Mouse (Mus musculus) MEL (cell line): Measurements from ENCODE around the gene Gm12169.

Experiments used
- CHD2 ChIP-seq: IDR thresholded peaks from 2 replicates; pipeline ENCODE4 v1.6.1; 2011; ENCODE audit warnings: low read length, improper control_type of control experiment
- EP300 ChIP-seq, 2 experiments: IDR thresholded peaks; 2 replicates each; pipeline ENCODE4 v1.6.1; 2011; ENCODE audit warnings: improper control_type of control experiment in 2 of 2, low read length in 2 of 2, low read depth in 1 of 2, mild to moderate bottlenecking in 1 of 2
- MAFK ChIP-seq: IDR thresholded peaks from 2 replicates; pipeline ENCODE4 v1.6.1; 2011; ENCODE audit warnings: low read depth, mild to moderate bottlenecking, low read length, improper control_type of control experiment, borderline replicate concordance

DNA sequence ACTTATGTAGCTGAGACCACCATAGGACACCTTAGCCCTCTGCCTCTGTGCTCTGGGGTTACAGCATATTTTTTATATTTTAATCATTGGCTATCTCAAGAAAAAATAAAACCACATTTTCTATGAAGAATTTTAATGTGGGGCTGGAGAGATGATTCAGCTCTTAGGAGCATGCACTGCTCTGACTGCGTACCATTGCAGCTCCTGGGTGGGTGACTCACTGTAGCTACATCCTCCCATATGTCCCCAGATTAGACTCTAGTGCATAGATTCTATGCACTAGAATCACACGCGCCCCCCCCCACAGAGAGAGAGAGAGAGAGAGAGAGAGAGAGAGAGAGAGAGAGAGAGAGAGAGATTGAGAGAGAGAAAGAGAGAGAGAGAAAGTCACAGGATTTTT, 28.7 kb downstream of the Gm12169 start:
- TF ChIP-seq CHD2 (no peak), EP300 (IDR thresholded peaks at IDR 0.05; ENCODE audit: low read depth in 1 of 2, low read length in 2 of 2) (no peak), MAFK (no peak)
